Mouse (Mus musculus) thymus, adult 2 months (tissue): ENCODE results near the gene Tagln. TPM values are rescaled to one million over a fixed set of nuclear protein-coding genes. Genes with fewer than 3 reads are reported as not detected.

ENCODE experiments used
- DNase-seq: peaks from one replicate; pipeline ENCODE4 v3.0.0; 2021
- H3K27ac ChIP-seq: fragments of 200-500 bp; 2 replicates; pipeline ENCODE4 v1.5.1; 2012; ENCODE audit warnings: low read length, control low read depth; ENCODE audit not compliant: control insufficient read depth, insufficient read depth
- H3K27me3 ChIP-seq: fragments of 200-500 bp; 2 replicates; pipeline ENCODE4 v1.6.1; 2012; ENCODE audit warnings: mild to moderate bottlenecking, low read length, moderate library complexity, mixed read lengths; ENCODE audit not compliant: control insufficient read depth, insufficient read depth
- H3K36me3 ChIP-seq: fragments of 200-500 bp; 2 replicates; pipeline ENCODE4 v1.6.1; 2012; ENCODE audit warnings: mild to moderate bottlenecking, low read length, moderate library complexity; ENCODE audit not compliant: control insufficient read depth, insufficient read depth
- H3K4me1 ChIP-seq: fragments of 200-500 bp; replicated peaks from 2 replicates; pipeline ENCODE4 v1.6.1; 2012; ENCODE audit warnings: low read length; ENCODE audit not compliant: control insufficient read depth, insufficient read depth
- H3K4me3 ChIP-seq: fragments of 200-500 bp; 2 replicates; pipeline ENCODE4 v1.5.1; 2012; ENCODE audit warnings: mild to moderate bottlenecking, low read length, control low read depth, moderate library complexity; ENCODE audit not compliant: control insufficient read depth, insufficient read depth
- CTCF ChIP-seq: fragments of 200-500 bp; IDR thresholded peaks from 2 replicates; pipeline ENCODE4 v1.5.1; 2012; ENCODE audit warnings: mild to moderate bottlenecking, control low read depth, low read length, moderate library complexity, borderline replicate concordance; ENCODE audit not compliant: control insufficient read depth, poor library complexity, insufficient read depth; ENCODE audit errors: extremely low read depth
- POLR2A ChIP-seq: fragments of 200-500 bp; IDR thresholded peaks from 2 replicates; pipeline ENCODE4 v1.6.1; 2012; ENCODE audit warnings: mild to moderate bottlenecking, low read length, control low read depth, moderate library complexity; ENCODE audit not compliant: control insufficient read depth, poor library complexity, insufficient read depth; ENCODE audit errors: extremely low read depth
- WGBS: fragments of 180-500 bp; shearing (Covaris S2); methylation state at CpG from one replicate; pipeline ENCODE4 v1.1.7; 2018; 5-methylcytosine and 5-hydroxymethylcytosine counted together
- polyA plus RNA-seq: library from polyadenylated mRNA; depleted of rRNA; stranded (reverse); fragments of >200 nt; gene quantifications from 2 replicates; pipeline ENCODE4 v1.2.3, GENCODE M21; 2012

Tagln gene
- polyA plus RNA-seq, 1 experiment = 66.3 TPM

- Histone ChIP-seq H3K27me3 (no peaks in the 10 kb centered on the region), H3K27ac (no peak overlapping the region), H3K4me3 (no peak overlapping the region), H3K4me1 (peaks cover 43% of the 10 kb centered on the region), H3K36me3 (peaks cover 33% of the 10 kb centered on the region)
- no peak for DNase-seq
- TF ChIP-seq CTCF (no peak), POLR2A (no peak)
- 100% methylated on average over 8 of the region's 8 CpGs for WGBS
These were observed 7.1 kb upstream of the Tagln start for GRCm38 (mm10) chr9:45942916-45943315.

GRCm38 (mm10) chr9:45942464-45942863 is 6.6 kb upstream of the Tagln start:
- no peak for DNase-seq
- no peak overlapping the region for H3K27ac ChIP-seq
- H3K27me3 ChIP-seq = no peaks in the 10 kb centered on the region
- H3K36me3 ChIP-seq = peaks cover 33% of the 10 kb centered on the region
- TF ChIP-seq CTCF = no peak
- no peak for TF ChIP-seq POLR2A
- 96% methylated on average over 16 of the region's 16 CpGs for WGBS
- H3K4me1 ChIP-seq = peaks cover 38% of the 10 kb centered on the region
- no peak overlapping the region for H3K4me3 ChIP-seq

- no peak for DNase-seq
- no peaks in the 10 kb centered on the region for H3K27me3 ChIP-seq
- TF ChIP-seq CTCF = no peak
- no peak for TF ChIP-seq POLR2A
- no peak overlapping the region for H3K27ac ChIP-seq
- H3K36me3 ChIP-seq = peaks cover 33% of the 10 kb centered on the region
- H3K4me3 ChIP-seq = no peak overlapping the region
- H3K4me1 ChIP-seq = peaks cover 30% of the 10 kb centered on the region
- WGBS = 97% methylated on average over 18 of the region's 18 CpGs
These were observed 5.6 kb upstream of the Tagln start for GRCm38 (mm10) chr9:45941329-45941888.

GRCm38 (mm10) chr9:45939794-45940193 is 3.9 kb upstream of the Tagln start:
- no peak for TF ChIP-seq POLR2A
- Histone ChIP-seq H3K4me1 (peaks cover 15% of the 10 kb centered on the region), H3K36me3 (peaks cover 33% of the 10 kb centered on the region), H3K27me3 (no peaks in the 10 kb centered on the region), H3K4me3 (no peak overlapping the region), H3K27ac (no peak overlapping the region)
- 93% methylated on average over 6 of the region's 6 CpGs for WGBS
- DNase-seq = no peak

GRCm38 (mm10) chr9:45938952-45939637 is 3.2 kb upstream of the Tagln start:
- Histone ChIP-seq H3K4me3 (no peak overlapping the region), H3K27me3 (no peaks in the 10 kb centered on the region), H3K36me3 (peaks cover 33% of the 10 kb centered on the region), H3K27ac (no peak overlapping the region), H3K4me1 (peaks cover 11% of the 10 kb centered on the region)
- 79% methylated on average over 15 of the region's 15 CpGs for WGBS
- TF ChIP-seq POLR2A (no peak), CTCF (no peak)
- DNase-seq = no peak

DNA sequence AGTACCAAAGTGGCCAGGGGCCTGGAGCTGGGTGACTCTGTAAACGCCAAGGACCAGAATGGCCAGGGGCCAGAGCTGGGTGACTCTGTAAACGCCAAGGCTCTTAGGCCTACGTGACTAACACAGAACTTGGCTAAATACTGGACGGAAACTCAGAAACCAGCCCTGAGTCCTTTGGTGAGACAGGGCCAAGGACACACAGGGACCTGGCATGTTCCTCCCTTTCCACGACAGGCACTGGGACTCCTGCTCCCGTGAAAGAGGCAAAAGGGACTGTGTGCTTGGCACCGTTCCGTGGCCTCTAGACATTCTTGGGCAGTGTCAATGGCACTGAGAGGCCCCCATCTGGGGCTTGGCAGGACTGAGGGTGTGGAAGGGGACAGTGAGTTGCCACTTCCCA is 2.2 kb upstream of the Tagln start:
- no peak overlapping the region for H3K27ac ChIP-seq
- WGBS = 94% methylated on average over 8 of the region's 8 CpGs
- no peak overlapping the region for H3K4me3 ChIP-seq
- DNase-seq = no peak
- no peaks in the 10 kb centered on the region for H3K27me3 ChIP-seq
- H3K36me3 ChIP-seq = peaks cover 28% of the 10 kb centered on the region
- TF ChIP-seq POLR2A (no peak), CTCF (no peak)
- H3K4me1 ChIP-seq = peaks cover 9% of the 10 kb centered on the region
